Comparison of ENCODE assay signal across 12 mouse cellular contexts in genomic region chr11:118162245-118162644, GRCm38 (mm10). TPM values are rescaled to one million over a fixed set of nuclear protein-coding genes. Genes with fewer than 3 reads are reported as not detected.
DNase-seq lines count a peak whose midpoint lies in the region; ATAC-seq and TF ChIP-seq lines count a peak whose summit lies in the region.
"Had no signal": no experiment of that assay in that cellular context is flagged by ENCODE, and none has a peak within 500 bp of the region (broad histone marks: within the 10 kb centered on the region; RNA-seq: fewer than 3 reads in every experiment).

No protein-coding gene starts in this region.

- no peak for TF ChIP-seq CTCF in cerebellum, adult 2 months (IDR thresholded peaks at IDR 0.05; ENCODE audit: borderline replicate concordance, insufficient read depth, low read depth, low read length)
- no peak for TF ChIP-seq CTCF in hindbrain, postnatal 0 days (IDR thresholded peaks at IDR 0.05; ENCODE audit: low read depth)
- no peak for TF ChIP-seq CTCF in olfactory bulb, adult 2 months (IDR thresholded peaks at IDR 0.05; ENCODE audit: insufficient read depth, low read depth, low read length)

- peak overlapping the region; percentile 3; the same call in 1 of the 2 replicates for H3K27ac ChIP-seq in cerebellum, adult 2 months (ENCODE audit: insufficient read depth, low read length)
- peak overlapping the region; percentile 26 for H3K27ac ChIP-seq in hindbrain, postnatal 0 days
- H3K27ac ChIP-seq in hindbrain, embryonic 10.5 days = no peak overlapping the region
- H3K27ac ChIP-seq in olfactory bulb, adult 2 months (ENCODE audit: insufficient read depth, low read depth, low read length) = peak overlapping the region; percentile 27; the same call in 1 of the 2 replicates
- H3K27ac ChIP-seq: forebrain, embryonic 13.5 days had no signal

- peaks cover 36% of the 10 kb centered on the region for H3K4me1 ChIP-seq in cerebellum, adult 2 months (ENCODE audit: control insufficient read depth, insufficient read depth, low read length)
- no peaks in the 10 kb centered on the region for H3K4me1 ChIP-seq in hindbrain, postnatal 0 days (ENCODE audit: insufficient read depth, low read length)
- peaks cover 22% of the 10 kb centered on the region for H3K4me1 ChIP-seq in hindbrain, embryonic 10.5 days (replicated peaks)
- H3K4me1 ChIP-seq in olfactory bulb, adult 2 months (ENCODE audit: control insufficient read depth, insufficient read depth, low read length) = peaks cover 28% of the 10 kb centered on the region
- H3K4me1 ChIP-seq: forebrain, embryonic 13.5 days had no signal

- peaks cover 6% of the 10 kb centered on the region for H3K36me3 ChIP-seq in hindbrain, postnatal 0 days (ENCODE audit: insufficient read depth, low read length)
- H3K36me3 ChIP-seq in hindbrain, embryonic 10.5 days = peaks cover 40% of the 10 kb centered on the region

- WGBS in cerebellum, adult 2 months = 22% methylated on average over 10 of the region's 10 CpGs
- WGBS in hindbrain, postnatal 0 days = 48% methylated on average over 10 of the region's 10 CpGs
- WGBS in hindbrain, embryonic 10.5 days = 53% methylated on average over 10 of the region's 10 CpGs
- 73% methylated on average over 10 of the region's 10 CpGs for WGBS in olfactory bulb, adult 2 months

- H3K4me3 ChIP-seq in cerebellum, adult 2 months (replicated peaks; ENCODE audit: insufficient read depth, low read depth, low read length) = no peak overlapping the region
- no peak overlapping the region for H3K4me3 ChIP-seq in hindbrain, postnatal 0 days (ENCODE audit: low read length)
- H3K4me3 ChIP-seq in hindbrain, embryonic 10.5 days = no peak overlapping the region
- no peak overlapping the region for H3K4me3 ChIP-seq in olfactory bulb, adult 2 months (ENCODE audit: insufficient read depth, low read depth, low read length)
- H3K4me3 ChIP-seq: forebrain, embryonic 13.5 days had no signal

- H3K27me3 ChIP-seq in cerebellum, adult 2 months (ENCODE audit: control insufficient read depth, insufficient read depth, low read length) = no peaks in the 10 kb centered on the region
- no peaks in the 10 kb centered on the region for H3K27me3 ChIP-seq in hindbrain, postnatal 0 days (ENCODE audit: insufficient read depth, low read length)
- H3K27me3 ChIP-seq in hindbrain, embryonic 10.5 days (ENCODE audit: insufficient read depth, poor library complexity, severe bottlenecking) = no peaks in the 10 kb centered on the region
- H3K27me3 ChIP-seq: forebrain, embryonic 13.5 days had no signal

- H3K9me3 ChIP-seq in hindbrain, postnatal 0 days (ENCODE audit: low read length) = no peaks in the 10 kb centered on the region
- H3K9me3 ChIP-seq in hindbrain, embryonic 10.5 days = no peaks in the 10 kb centered on the region
- H3K9me3 ChIP-seq: forebrain, embryonic 13.5 days had no signal

- ATAC-seq in hindbrain, postnatal 0 days = peak; percentile 48
- ATAC-seq: forebrain, embryonic 13.5 days had no signal

- TF ChIP-seq POLR2A in cerebellum, adult 2 months (IDR thresholded peaks at IDR 0.05; ENCODE audit: borderline replicate concordance, insufficient read depth, low read length) = no peak
- no peak for TF ChIP-seq POLR2A in olfactory bulb, adult 2 months (IDR thresholded peaks at IDR 0.05; ENCODE audit: insufficient read depth, low read depth, low read length)

- peak; percentile 42 to 45 for DNase-seq in cerebellum, adult 2 months
- DNase-seq in cerebellum, adult 9-11 months = no peak
- peak; percentile 41 for DNase-seq in hindbrain, postnatal 0 days (ENCODE audit: low spot score)
- no peak for DNase-seq in hindbrain, embryonic 10.5 days (ENCODE audit: low spot score)
- DNase-seq in kidney, postnatal 25 days = peak; percentile 15 to 60
- DNase-seq in gastrocnemius, adult 8-10 months (ENCODE audit: low spot score in 2 of 2) = no peak
- DNase-seq in urinary bladder, postnatal 36 days (ENCODE audit: low spot score in 2 of 2) = no peak
- DNase-seq: adrenal gland, adult 2 months; thymus, postnatal 36 days had no signal

- no peak overlapping the region for H3K9ac ChIP-seq in hindbrain, postnatal 0 days (replicated peaks; ENCODE audit: low read length)
- H3K9ac ChIP-seq: forebrain, embryonic 13.5 days had no signal

- no peak overlapping the region for H3K4me2 ChIP-seq in hindbrain, postnatal 0 days (ENCODE audit: low read depth, low read length)
- H3K4me2 ChIP-seq: forebrain, embryonic 13.5 days had no signal

RNA-seq across cellular contexts. Expression of gene Dnah17, which starts 31.8 kb away (rescaled TPM):
- polyA plus RNA-seq in cerebellum, adult 2 months (2012; rRNA removed) = 0.03 and 0.07 TPM in 2 replicates
- total RNA-seq in hindbrain, postnatal 0 days (2014; rRNA removed) = 0.07 TPM in 1 of 2 replicates, not detected in the other
- polyA plus RNA-seq in hindbrain, postnatal 0 days (2015; fragmentation: Nextera tagmentation; extraction: Ambion mirVana) = 0.13 and 0.16 TPM in 2 replicates
- polyA plus RNA-seq in hindbrain, embryonic 10.5 days (2016; fragmentation: Nextera tagmentation; extraction: Ambion mirVana) = 0.19 and 0.33 TPM in 2 replicates
- not detected in 2 replicates for polyA plus RNA-seq in olfactory bulb, adult 2 months (2012; ENCODE audit: insufficient read depth, insufficient read length, low replicate concordance, missing spikeins)
- total RNA-seq in gastrocnemius, adult 8-10 months (2022) = under 1 TPM in 2 of 4 experiments, not detected in 2; 0.02 to 0.03 TPM
- total RNA-seq: common myeloid progenitor, adult 5-6 weeks had no signal

Comparison
In these comparisons a context has a peak if more than half of its experiments do, and no peak if none do; other contexts are left out.
1. DNase-seq: peak in cerebellum, adult 2 months (2 of 2), hindbrain, postnatal 0 days (single experiment) and kidney, postnatal 25 days (2 of 2); none in cerebellum, adult 9-11 months (single experiment), hindbrain, embryonic 10.5 days (single experiment), gastrocnemius, adult 8-10 months (0 of 2) and urinary bladder, postnatal 36 days (0 of 2).